Mouse (Mus musculus): Measurements from ENCODE around the gene Sertad1.

GRCm38 (mm10) chr7:27481627-27481969 lies 5.1 kb upstream of the Sertad1 start:
- no peak for TF ChIP-seq CTCF (IDR thresholded peaks at IDR 0.05; ENCODE audit: low read depth)
- 0 out of 2 replicates have a peak, but pooled peaks have one; percentile 60 for TF ChIP-seq EP300 (IDR thresholded peaks at IDR 0.05; ENCODE audit: low read depth)

All from heart, postnatal 0 days (tissue).